Mouse (Mus musculus) 3T3-L1 (cell line): Measurements from ENCODE around the gene Vwf.
A peak's percentile ranks its signal among the peaks of the same experiment; 100 is the strongest.

Experiments used
- DNase-seq: peaks from one replicate; pipeline ENCODE4 v3.0.0-alpha.2; 2015; ENCODE audit warnings: low read depth, low spot score

Gene Vwf

GRCm38 (mm10) chr6:125586042-125586566 lies 39.5 kb downstream of the Vwf start:
- no peak for DNase-seq

DNA sequence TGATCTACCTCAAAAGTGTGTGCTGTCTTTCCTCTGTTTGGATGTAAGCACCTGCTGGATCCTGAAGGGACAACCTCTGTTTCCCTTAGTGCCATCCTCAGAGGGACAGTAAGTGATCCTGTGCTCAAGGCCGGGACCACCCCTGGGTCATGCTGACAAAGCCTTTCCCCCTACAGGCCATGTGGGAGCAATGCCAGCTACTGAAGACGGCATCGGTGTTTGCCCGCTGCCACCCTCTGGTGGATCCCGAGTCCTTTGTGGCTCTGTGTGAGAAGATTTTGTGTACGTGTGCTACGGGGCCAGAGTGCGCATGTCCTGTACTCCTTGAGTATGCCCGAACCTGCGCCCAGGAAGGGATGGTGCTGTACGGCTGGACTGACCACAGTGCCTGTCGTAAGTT lies 41.7 kb downstream of the Vwf start:
- DNase-seq = no peak

DNA sequence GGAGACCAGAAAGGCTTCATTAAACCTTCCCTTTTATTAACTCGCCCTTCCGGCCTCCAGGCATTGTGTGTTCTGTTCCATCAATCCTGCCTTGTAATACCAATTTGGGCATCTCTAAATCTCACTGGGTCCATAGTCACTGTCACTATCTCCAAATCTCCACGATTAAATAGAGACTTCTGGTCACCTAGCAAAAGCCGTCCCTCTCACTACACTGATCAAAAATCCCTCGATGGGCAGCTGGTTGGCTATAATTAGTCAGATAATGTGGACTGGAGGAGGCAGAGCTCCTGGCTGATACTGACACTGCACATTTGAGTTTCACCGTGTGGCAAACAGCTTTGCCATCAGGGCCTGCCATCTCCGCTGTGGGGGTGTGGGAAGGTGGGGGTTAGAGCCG lies 42.5 kb downstream of the Vwf start:
- no peak for DNase-seq

- no peak for DNase-seq
Measured at GRCm38 (mm10) chr6:125590056-125590455, 43.5 kb downstream of the Vwf start.

- DNase-seq = no peak
Measured at GRCm38 (mm10) chr6:125590471-125590870, 43.9 kb downstream of the Vwf start.

DNA sequence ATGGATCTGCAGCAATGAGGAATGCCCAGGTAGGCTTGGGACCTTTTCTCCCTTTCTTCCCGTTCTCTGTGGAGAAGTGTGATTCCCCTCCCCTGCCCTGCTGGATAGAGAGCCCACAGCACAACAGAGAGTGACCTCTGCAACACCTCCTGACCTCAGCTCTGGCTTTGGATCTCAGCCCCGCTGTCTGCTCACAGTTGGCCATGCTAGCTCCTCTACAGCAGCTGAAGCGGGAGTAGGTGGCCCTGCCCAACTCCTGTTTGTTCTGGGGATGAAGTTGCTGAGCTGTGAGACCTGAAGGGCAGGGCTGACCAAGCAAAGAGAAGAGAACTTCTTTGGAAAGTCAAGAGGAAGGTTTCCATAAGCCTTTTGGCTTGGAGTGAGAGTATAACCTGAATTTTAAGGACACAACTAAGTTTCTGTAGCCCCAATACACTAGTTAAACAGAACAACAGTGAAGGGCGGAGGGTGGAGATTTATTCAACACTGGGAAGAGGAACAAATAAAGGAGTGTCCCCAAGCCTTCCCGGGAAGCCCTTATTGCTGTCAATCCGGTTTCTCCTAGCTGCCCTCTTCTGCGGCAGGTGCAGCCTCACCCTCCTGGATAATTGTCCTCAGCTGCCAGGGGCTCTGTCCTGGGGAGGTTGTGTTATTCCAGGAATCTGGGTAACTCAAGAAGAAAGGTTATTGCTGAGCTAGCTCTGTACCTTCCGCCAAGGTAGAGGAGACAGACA lies 45.2 kb downstream of the Vwf start:
- no peak for DNase-seq

DNA sequence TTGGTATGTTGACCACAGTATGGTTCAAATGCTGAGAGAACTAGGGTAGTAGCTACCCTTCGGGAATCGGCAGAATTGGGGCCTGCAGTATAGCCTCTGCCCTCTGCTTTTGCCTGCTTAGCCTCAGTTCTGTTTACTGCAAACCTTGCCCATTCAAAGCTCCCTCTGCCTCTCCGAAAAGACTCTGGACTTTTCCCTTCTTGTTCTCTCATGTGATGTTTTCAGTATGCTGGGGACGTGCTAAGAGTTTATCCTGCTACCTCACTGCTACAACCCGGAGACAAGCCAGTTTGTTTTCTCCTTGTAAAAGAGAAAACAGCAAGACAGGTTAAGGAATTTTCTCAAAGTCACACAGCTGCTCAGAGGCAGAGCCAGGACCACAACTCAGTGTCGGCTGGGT lies 46.0 kb downstream of the Vwf start:
- DNase-seq = no peak

GRCm38 (mm10) chr6:125594311-125594710 lies 47.7 kb downstream of the Vwf start:
- DNase-seq = no peak

- no peak for DNase-seq
Measured at GRCm38 (mm10) chr6:125594825-125595224, 48.3 kb downstream of the Vwf start.

- DNase-seq = no peak
Measured at GRCm38 (mm10) chr6:125596701-125597318, 50.2 kb downstream of the Vwf start.

GRCm38 (mm10) chr6:125597716-125598115 lies 51.1 kb downstream of the Vwf start:
- no peak for DNase-seq

GRCm38 (mm10) chr6:125600036-125600558 lies 53.5 kb downstream of the Vwf start:
- peak; percentile 92 for DNase-seq

GRCm38 (mm10) chr6:125600669-125601068 lies 54.1 kb downstream of the Vwf start:
- DNase-seq = no peak

- DNase-seq = no peak
Measured at GRCm38 (mm10) chr6:125601190-125601589, 54.6 kb downstream of the Vwf start.

DNA sequence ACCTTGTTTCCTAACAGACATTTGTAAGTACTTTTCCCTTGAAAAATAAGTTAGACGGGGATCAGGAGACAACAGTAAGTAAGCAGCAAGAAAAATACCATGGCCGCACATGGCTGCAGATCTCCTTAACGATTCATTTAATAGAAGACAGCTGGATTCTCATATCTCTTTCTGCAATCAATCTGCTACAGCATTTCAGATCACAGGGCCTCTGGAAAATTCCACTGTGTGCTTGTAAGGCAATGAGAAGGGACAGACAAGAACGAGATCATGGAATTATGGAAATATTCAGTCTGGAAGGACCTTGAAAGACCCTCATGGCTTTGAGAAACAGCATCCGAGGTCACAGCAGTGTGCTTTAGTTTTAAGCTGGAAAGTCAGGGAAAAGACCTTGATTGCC lies 55.2 kb downstream of the Vwf start:
- DNase-seq = peak; percentile 17

DNA sequence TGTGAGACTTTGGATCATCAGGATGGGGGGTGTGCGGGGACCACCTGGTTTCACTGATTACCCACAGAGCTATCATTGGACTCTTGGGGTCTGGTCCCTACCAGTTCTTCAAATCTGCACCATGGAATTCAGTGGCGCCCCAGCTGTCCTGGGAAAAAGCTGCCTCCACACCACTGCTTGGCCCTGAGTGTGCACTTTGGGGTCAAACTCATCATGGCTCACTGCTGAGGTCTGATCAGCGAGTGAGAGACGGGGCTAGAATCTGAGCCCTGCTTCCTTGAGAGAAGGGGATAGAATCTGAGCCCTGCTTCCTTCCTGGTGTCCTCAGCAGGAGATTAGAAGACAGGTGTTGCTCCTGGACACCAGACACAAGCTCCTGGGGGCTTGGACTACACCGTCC lies 55.8 kb downstream of the Vwf start:
- DNase-seq = no peak

GRCm38 (mm10) chr6:125603234-125603633 lies 56.7 kb downstream of the Vwf start:
- peak; percentile 59 for DNase-seq

DNA sequence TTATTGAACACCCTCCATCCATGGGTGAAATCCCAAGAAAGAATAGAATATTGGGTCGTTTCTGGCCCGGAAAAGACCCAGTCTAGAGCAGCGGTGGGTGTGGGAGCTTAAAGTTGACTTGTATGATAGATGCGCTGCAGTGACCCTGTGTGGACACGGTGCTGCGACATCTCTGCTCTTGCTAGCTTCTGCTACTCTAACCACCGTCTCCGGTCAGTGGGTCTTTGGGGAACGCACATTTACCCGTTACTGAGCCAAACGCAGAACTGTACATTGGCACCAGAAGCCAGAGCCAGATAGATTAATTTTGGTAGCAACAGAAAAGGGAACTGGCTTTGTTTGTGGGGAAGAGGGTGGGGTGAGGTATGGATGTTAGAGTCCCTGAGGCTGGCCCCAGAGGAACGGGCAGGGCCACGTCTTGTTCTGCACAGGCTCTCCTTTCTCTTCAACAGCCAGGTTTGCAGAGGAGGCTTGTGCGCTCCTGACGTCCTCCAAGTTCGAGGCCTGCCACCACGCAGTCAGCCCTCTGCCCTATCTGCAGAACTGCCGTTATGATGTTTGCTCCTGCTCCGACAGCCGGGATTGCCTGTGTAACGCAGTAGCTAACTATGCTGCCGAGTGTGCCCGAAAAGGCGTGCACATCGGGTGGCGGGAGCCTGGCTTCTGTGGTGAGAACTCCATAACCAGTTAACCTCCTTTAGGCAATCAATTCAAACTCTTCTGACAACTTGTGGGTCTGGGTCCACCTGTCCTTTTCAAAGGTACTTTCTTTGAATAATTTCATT lies 57.3 kb downstream of the Vwf start:
- no peak for DNase-seq

GRCm38 (mm10) chr6:125604463-125605191 lies 58.1 kb downstream of the Vwf start:
- peak; percentile 93 for DNase-seq

DNA sequence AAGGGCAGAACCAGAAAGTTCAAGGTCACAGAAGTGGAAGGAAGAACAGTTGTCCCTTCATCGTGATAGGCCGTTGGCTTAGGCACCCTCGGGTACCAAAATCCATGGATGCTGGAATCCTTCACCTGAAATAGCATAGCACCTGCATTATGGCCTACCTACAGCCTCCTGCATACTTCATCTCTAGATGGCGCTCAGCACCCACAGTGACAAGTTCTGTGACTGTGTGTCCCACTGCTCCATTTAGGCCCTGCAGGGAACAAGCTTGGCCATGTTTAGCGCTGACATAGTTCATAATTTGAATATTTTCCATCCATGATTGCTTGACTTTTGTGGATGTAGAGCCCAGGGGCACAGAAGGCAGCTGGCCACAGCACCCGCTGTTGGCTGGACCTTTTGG lies 62.5 kb downstream of the Vwf start:
- DNase-seq = no peak

DNA sequence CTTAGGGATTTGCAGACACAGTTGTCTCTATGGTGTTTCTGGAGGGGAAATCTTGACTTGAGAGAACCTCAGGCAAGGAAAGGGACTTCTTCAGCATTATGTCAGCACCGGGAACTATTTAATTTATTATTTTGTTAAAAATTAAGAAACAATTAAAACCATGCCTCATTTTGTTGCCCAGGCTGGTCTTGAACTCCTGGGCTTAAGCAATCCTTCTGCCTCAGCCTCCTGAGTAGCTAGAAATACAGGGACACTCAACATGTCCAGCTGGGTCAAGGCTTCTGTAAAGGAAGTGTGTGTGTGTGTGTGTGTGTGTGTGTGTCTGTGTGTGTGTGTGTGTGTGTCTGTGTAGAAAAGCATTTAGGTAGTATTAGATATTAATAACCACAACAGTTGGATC lies 71.3 kb downstream of the Vwf start:
- no peak for DNase-seq

GRCm38 (mm10) chr6:125620764-125621163 lies 74.2 kb downstream of the Vwf start:
- DNase-seq = peak; percentile 74
